Mouse (Mus musculus) testis, adult 2 months (tissue): ENCODE data around the gene Pik3cd.

ENCODE experiments used
- CTCF ChIP-seq: fragments of 200-500 bp; IDR thresholded peaks from 2 replicates; pipeline ENCODE4 v1.5.1; 2012; ENCODE audit warnings: low read depth, mild to moderate bottlenecking, inconsistent platforms, low read length, moderate library complexity; ENCODE audit not compliant: control insufficient read depth, insufficient read depth, insufficient replicate concordance
- POLR2A ChIP-seq: fragments of 200-500 bp; IDR thresholded peaks from 2 replicates; pipeline ENCODE4 v1.6.1; 2012; ENCODE audit warnings: low read depth, mild to moderate bottlenecking, inconsistent platforms, low read length, moderate library complexity; ENCODE audit not compliant: control insufficient read depth

DNA sequence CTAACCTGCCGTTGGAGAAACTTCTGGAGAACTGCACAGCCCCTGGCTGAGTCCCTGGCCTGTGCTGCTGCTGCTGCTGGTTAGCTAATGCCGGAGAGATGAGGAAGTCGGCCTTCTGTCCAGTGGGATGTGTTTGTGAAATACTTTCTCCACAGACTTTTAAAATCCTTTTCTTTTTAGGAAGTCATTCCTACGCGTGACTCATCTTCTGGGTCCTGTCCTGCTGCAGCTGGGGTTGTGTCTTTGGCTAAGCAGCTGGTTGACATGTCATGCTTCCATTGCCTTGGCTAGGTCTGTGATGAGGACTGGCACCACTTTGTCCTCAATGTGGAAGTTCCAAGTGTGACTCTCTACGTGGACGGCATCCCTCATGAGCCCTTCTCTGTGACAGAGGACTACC lies 64.4 kb downstream of the Pik3cd start:
- TF ChIP-seq CTCF = no peak
- no peak for TF ChIP-seq POLR2A
